Mouse (Mus musculus): ENCODE measurements around the gene Gm10715.
"Not testable (repeated sequence)": the region's sequence is repeated elsewhere in the genome, so short reads cannot be mapped to it uniquely, and the experiment has no call there.

GRCm38 (mm10) chr9:3027200-3027599 is 9.5 kb upstream of the Gm10715 start:
- not testable (repeated sequence) for TF ChIP-seq CTCF (IDR thresholded peaks at IDR 0.05; ENCODE audit: low read depth, low read length); GATA2 (IDR thresholded peaks at IDR 0.05; ENCODE audit: borderline replicate concordance, low read depth, low read length)
